Mouse (Mus musculus) natural killer cell, adult 2 months (primary cell): Measurements from ENCODE around the gene Ftl1.
"Not testable (repeated sequence)": the region's sequence is repeated elsewhere in the genome, so short reads cannot be mapped to it uniquely, and the experiment has no call there.

Experiments
- DNase-seq, 2 experiments: peaks; one replicate each; pipeline ENCODE4 v3.0.0; 2022; ENCODE audit warnings: low spot score in 2 of 2

Gene Ftl1

GRCm38 (mm10) chr7:45476453-45476852, 16.8 kb upstream of the Ftl1 start:
- no peak for DNase-seq

GRCm38 (mm10) chr7:45475291-45475969, 15.7 kb upstream of the Ftl1 start:
- DNase-seq = no peak

GRCm38 (mm10) chr7:45470869-45471268, 11.2 kb upstream of the Ftl1 start:
- peak; percentile 57 to 73 for DNase-seq

- no peak for DNase-seq
These were observed 7.5 kb upstream of the Ftl1 start for GRCm38 (mm10) chr7:45467090-45467670.

GRCm38 (mm10) chr7:45466283-45467089, 6.8 kb upstream of the Ftl1 start, which contains the start of gene Bax:
Gene Bax (minus strand): TSS chr7:45466898.
- DNase-seq = peak; percentile 91 to 94

- DNase-seq = no peak
These were observed 5.9 kb upstream of the Ftl1 start for GRCm38 (mm10) chr7:45465549-45465948.

GRCm38 (mm10) chr7:45465112-45465511, 5.4 kb upstream of the Ftl1 start:
- no peak for DNase-seq

- DNase-seq = no peak
These were observed 4.5 kb upstream of the Ftl1 start for GRCm38 (mm10) chr7:45463987-45464778.

GRCm38 (mm10) chr7:45462868-45463267, 3.2 kb upstream of the Ftl1 start:
- DNase-seq = not testable (repeated sequence)

GRCm38 (mm10) chr7:45462325-45462724, 2.6 kb upstream of the Ftl1 start:
- no peak for DNase-seq

GRCm38 (mm10) chr7:45461781-45462180, 2.1 kb upstream of the Ftl1 start:
- no peak for DNase-seq

GRCm38 (mm10) chr7:45461326-45461725, 1.6 kb upstream of the Ftl1 start:
- DNase-seq = no peak

GRCm38 (mm10) chr7:45460860-45461314, 1.2 kb upstream of the Ftl1 start:
- DNase-seq = peak; percentile 38 to 46

- no peak for DNase-seq
These were observed 693 bp upstream of the Ftl1 start for GRCm38 (mm10) chr7:45460377-45460776.

GRCm38 (mm10) chr7:45458748-45459563, 728 bp downstream of the Ftl1 start:
- peak; percentile 73 to 76 for DNase-seq

GRCm38 (mm10) chr7:45457204-45458060, 2.3 kb downstream of the Ftl1 start:
- DNase-seq = peak in 1 of 2 experiments; percentile 45

- no peak for DNase-seq
These were observed 2.9 kb downstream of the Ftl1 start for GRCm38 (mm10) chr7:45456721-45457203.

- DNase-seq = no peak
These were observed 3.6 kb downstream of the Ftl1 start for GRCm38 (mm10) chr7:45455932-45456696.

- no peak for DNase-seq
These were observed 4.7 kb downstream of the Ftl1 start for GRCm38 (mm10) chr7:45454971-45455370.
